Mouse (Mus musculus) erythroblast, embryonic 14.5 days (primary cell): ENCODE results near the gene Cdk14. TPM values are rescaled to one million over a fixed set of nuclear protein-coding genes. Genes with fewer than 3 reads are reported as not detected.

Source experiments
- H3K27me3 ChIP-seq: 2 replicates; pipeline ENCODE4 v1.6.1; 2012; ENCODE audit warnings: inconsistent platforms; ENCODE audit not compliant: control insufficient read depth
- H3K36me3 ChIP-seq: 2 replicates; pipeline ENCODE4 v1.6.1; 2012; ENCODE audit warnings: mild to moderate bottlenecking, inconsistent platforms; ENCODE audit not compliant: control insufficient read depth
- H3K4me1 ChIP-seq: 2 replicates; pipeline ENCODE4 v1.6.1; 2012; ENCODE audit warnings: inconsistent platforms; ENCODE audit not compliant: control insufficient read depth
- H3K4me3 ChIP-seq: replicated peaks from 2 replicates; pipeline ENCODE3; 2012; ENCODE audit warnings: moderate library complexity, mild to moderate bottlenecking, inconsistent platforms
- H3K9me3 ChIP-seq: 2 replicates; pipeline ENCODE4 v1.6.1; 2012; ENCODE audit warnings: low read length, inconsistent platforms, mixed read lengths; ENCODE audit not compliant: control insufficient read depth
- GATA1 ChIP-seq: IDR thresholded peaks from 2 replicates; pipeline ENCODE4 v1.6.1; 2012; ENCODE audit warnings: low read length, inconsistent platforms, mixed read lengths
- TAL1 ChIP-seq: IDR thresholded peaks from 3 replicates; pipeline ENCODE4 v1.6.1; 2012; ENCODE audit warnings: low read length, inconsistent platforms, mixed read lengths
- polyA plus RNA-seq: library from polyadenylated mRNA; stranded (reverse); fragments of >175 nt; gene quantifications from 2 replicates; pipeline ENCODE4 v1.2.3, GENCODE M21; 2012

The Cdk14 gene
- polyA plus RNA-seq, 1 experiment = not detected

DNA sequence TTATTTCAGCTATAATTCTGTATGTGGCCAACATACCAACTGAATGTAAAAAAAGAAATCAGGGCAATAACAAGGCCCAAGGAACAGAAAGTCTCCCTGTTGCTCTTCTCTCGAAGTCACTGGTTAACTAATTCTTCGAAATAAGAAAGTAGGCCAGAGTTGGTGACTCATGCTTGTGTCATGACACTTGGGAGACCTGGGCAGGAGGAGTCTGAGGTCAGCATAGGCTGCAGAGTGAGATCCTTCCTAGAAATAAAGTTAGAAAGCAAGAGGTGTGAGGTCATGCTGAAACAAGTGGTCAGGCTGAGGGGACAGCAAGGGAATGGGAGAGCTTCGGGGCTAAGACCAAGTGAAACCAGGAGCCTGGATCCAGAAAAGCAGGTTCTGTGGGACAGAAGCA lies 134.2 kb downstream of the Cdk14 start:
- TF ChIP-seq GATA1 (no peak), TAL1 (no peak)
- no peaks in the 10 kb centered on the region for H3K9me3 ChIP-seq
- H3K4me3 ChIP-seq = no peak overlapping the region
- peaks cover 6% of the 10 kb centered on the region for H3K4me1 ChIP-seq
- H3K27me3 ChIP-seq = no peaks in the 10 kb centered on the region
- no peaks in the 10 kb centered on the region for H3K36me3 ChIP-seq

DNA sequence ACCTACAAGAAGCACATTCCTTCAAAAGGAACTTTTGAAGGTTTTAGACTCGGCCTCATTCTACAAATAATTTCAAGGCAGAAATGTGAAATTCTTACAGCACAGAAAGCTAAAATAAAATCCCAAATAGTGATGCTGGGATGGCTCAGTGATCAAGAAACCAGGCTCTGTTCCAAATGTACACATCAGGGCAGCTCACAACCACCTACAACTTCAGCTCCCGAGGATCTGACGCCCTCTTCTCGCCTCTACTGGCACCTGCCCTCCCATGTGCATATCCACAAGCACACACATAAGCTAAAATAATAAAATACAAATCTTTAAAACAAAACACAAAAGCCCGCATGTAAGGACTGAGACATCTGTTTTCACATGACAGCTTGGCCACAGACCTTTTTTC lies 135.6 kb downstream of the Cdk14 start:
- peaks cover 6% of the 10 kb centered on the region for H3K4me1 ChIP-seq
- TF ChIP-seq GATA1 (no peak), TAL1 (no peak)
- H3K27me3 ChIP-seq = no peaks in the 10 kb centered on the region
- H3K36me3 ChIP-seq = no peaks in the 10 kb centered on the region
- no peak overlapping the region for H3K4me3 ChIP-seq
- no peaks in the 10 kb centered on the region for H3K9me3 ChIP-seq

DNA sequence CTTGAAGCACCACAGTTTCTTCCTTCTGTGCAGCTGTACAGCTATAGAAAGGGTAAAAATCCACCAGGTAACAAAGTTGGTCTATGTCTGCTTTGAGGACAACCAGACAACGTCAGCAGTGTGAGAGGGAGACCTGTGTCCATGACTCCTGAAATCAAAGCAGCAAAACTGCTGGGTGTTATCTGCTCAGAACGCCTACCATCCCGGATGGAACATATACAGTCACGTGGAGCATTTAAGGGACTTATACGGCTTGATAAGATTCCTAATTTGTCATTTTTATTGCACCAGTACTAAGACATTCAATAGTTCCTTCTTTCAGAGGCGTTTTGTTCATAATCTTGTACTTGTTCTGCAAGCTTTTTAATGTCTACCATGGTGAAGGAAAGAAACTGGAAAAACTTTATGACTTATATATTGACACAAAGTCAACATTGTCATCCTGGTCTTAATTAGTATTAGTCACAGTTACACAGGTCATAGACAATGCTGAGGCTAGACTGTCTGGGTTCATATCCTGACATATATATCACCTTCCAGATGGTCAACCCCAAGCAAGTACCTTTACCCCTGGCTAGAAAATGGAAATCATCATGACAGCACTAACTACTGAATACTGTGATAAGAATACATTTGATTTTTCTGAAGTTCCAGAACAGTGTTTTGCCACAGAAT lies 136.2 kb downstream of the Cdk14 start:
- TF ChIP-seq TAL1 (no peak), GATA1 (no peak)
- Histone ChIP-seq H3K9me3 (no peaks in the 10 kb centered on the region), H3K36me3 (no peaks in the 10 kb centered on the region), H3K4me1 (peaks cover 6% of the 10 kb centered on the region), H3K27me3 (no peaks in the 10 kb centered on the region), H3K4me3 (no peak overlapping the region)

DNA sequence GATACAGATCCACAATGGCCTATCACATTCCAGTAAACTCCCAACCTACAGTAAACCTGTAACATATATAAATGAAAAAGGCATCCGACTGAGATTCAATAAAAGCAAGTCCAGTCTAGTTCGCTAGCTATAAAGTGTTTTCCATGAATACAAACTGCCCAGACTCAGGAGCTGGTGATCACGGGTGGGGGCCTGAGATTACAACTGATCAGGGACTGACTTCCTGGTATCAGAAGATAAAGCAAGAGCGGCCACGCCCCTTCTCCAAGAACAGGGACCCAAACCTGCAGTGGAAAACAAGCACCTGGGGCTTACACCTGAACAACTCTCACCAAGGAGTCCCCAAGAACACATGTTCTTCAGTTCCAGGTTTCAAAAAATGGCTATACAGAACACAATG lies 137.7 kb downstream of the Cdk14 start:
- no peak overlapping the region for H3K4me3 ChIP-seq
- H3K27me3 ChIP-seq = no peaks in the 10 kb centered on the region
- no peak for TF ChIP-seq TAL1
- no peak for TF ChIP-seq GATA1
- no peaks in the 10 kb centered on the region for H3K36me3 ChIP-seq
- no peaks in the 10 kb centered on the region for H3K9me3 ChIP-seq
- H3K4me1 ChIP-seq = peaks cover 6% of the 10 kb centered on the region

DNA sequence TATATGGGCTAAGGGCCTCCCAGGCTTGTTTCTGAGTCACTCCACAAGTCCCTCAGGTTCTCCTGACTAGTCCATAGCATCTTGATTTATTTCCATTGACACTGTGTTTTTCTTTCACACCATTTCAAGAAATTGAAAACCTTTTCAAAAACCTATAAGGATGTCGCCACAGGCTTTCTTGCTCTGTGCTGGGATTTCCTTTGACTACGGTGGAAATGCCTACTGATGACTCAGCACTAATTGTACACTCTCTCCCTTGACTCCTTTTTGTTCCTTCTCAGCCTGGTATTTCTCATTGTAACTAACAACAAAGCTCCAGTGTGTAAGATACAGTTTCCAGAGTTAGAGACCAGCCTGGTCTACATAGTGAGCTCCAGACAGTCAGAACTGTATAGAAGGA lies 144.8 kb downstream of the Cdk14 start:
- no peaks in the 10 kb centered on the region for H3K4me1 ChIP-seq
- no peak overlapping the region for H3K4me3 ChIP-seq
- no peaks in the 10 kb centered on the region for H3K9me3 ChIP-seq
- no peaks in the 10 kb centered on the region for H3K27me3 ChIP-seq
- TF ChIP-seq GATA1 = no peak
- no peak for TF ChIP-seq TAL1
- no peaks in the 10 kb centered on the region for H3K36me3 ChIP-seq

DNA sequence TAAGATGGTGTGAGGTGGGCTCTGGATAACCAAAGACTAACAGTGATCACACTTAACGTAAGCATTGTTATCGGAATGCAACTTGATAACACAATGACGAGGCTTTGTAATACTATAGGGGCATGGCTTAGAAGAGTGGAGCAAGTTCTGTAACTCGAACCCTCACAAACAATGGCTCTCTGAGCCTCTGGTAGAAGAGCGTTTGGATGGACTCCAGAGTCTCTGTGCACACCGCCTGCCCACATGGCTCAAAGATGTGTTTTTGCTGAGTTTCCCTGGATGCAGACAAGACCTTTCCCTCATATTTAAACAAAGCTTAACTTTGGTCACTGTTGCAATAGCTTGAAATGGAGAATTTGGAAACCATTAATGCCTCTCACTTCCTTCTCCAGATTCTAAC lies 145.8 kb downstream of the Cdk14 start:
- Histone ChIP-seq H3K36me3 (no peaks in the 10 kb centered on the region), H3K4me3 (no peak overlapping the region), H3K27me3 (no peaks in the 10 kb centered on the region), H3K4me1 (no peaks in the 10 kb centered on the region), H3K9me3 (no peaks in the 10 kb centered on the region)
- TF ChIP-seq TAL1 (no peak), GATA1 (no peak)

DNA sequence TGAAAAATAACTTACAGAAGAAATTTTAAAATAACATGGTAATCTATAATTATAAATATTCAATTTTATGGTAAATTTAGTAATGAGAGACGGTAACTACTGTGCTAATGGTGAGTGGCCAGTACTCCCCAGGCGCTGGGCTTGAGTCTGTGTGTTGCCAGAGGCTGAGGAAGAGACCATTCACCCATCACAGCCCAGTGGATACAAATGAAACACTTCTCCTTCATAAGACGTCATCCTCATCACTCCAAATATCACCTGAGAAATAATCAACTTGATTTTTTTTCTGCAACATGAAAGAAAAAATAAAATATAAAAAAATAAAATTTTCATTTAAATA lies 153.4 kb downstream of the Cdk14 start:
- no peak for TF ChIP-seq TAL1
- no peak for TF ChIP-seq GATA1
- no peak overlapping the region for H3K4me3 ChIP-seq
- H3K9me3 ChIP-seq = no peaks in the 10 kb centered on the region

DNA sequence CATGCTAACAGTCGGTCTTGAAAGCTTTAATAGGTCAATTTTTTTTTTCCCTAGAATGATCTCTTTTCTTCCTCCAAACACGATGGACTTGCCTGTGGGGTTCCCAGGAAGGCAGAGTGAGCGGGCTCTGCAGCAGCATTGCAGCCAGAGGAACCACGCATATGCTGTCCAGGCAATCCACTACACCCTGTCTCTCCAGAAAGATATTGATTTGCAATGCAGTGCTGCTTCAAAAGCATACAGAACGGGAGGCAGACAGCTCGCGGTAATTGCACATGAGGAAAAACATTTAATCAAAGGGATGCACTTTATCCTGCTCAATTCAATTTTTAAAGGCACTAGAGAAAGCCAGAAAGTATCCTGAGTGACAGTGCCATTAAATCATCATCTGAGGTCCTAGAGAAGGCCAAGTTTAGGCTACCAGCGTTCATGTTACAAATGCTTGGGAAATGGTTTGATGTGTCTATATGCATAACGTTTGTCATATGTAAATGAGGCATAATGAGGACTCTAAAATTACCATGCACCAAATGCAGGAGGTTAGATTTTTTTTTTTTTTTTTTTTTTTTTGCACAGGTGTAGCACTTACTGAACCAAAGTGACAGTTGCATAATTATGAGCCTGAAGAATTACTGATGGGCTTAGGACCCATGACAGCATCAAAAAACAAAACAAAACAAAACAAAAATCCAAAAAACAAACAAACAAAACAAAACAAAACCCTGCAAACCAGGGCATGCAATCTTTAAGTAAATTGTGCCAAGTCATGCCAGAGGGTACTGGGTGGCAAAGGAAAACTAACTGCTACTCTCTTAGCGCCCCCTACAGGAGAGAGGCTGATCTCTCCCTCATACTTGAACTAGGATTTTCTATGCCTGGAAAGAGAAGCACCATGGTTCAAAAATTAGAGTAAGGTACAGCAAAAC lies 154.0 kb downstream of the Cdk14 start:
- Histone ChIP-seq H3K9me3 (no peaks in the 10 kb centered on the region), H3K27me3 (no peaks in the 10 kb centered on the region), H3K4me1 (no peaks in the 10 kb centered on the region), H3K36me3 (no peaks in the 10 kb centered on the region), H3K4me3 (no peak overlapping the region)
- TF ChIP-seq TAL1 (no peak), GATA1 (no peak)

More for the DNA sequence above, 153.4 kb downstream of the Cdk14 start:
- H3K27me3 ChIP-seq = no peaks in the 10 kb centered on the region
- no peaks in the 10 kb centered on the region for H3K4me1 ChIP-seq
- H3K36me3 ChIP-seq = no peaks in the 10 kb centered on the region

DNA sequence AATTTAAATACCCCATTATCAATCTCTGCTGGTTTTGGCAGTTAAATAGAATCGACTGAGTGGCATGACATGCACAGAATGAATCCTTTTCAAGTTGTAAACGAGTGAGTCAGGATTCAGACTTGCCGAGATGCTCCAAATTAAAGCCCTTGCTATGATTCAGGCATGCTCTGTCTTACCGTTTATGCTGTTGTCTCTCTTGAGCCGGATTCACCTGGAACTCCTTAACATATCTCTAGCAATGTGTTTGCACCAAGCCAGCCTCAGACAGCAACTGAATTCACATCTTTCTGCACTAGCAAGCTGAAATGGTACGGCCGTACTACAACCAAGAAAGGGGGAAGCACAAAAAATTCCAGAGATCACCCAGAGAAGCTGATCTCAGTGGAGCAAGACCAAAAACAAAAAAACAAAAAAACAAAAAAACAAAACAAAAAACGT lies 154.7 kb downstream of the Cdk14 start:
- no peak for TF ChIP-seq TAL1
- TF ChIP-seq GATA1 = no peak
- Histone ChIP-seq H3K4me3 (no peak overlapping the region), H3K4me1 (no peaks in the 10 kb centered on the region), H3K9me3 (no peaks in the 10 kb centered on the region), H3K36me3 (no peaks in the 10 kb centered on the region), H3K27me3 (no peaks in the 10 kb centered on the region)
